Mouse (Mus musculus) kidney, postnatal 25 days (tissue): Measurements from ENCODE around the gene Dop1b.
"Not testable (repeated sequence)": the region's sequence is repeated elsewhere in the genome, so short reads cannot be mapped to it uniquely, and the experiment has no call there.

Experiments
- DNase-seq, 2 experiments: peaks; one replicate each; pipeline ENCODE4 v3.0.0; 2021; ENCODE audit warnings: mixed read lengths in 2 of 2

Gene Dop1b

DNA sequence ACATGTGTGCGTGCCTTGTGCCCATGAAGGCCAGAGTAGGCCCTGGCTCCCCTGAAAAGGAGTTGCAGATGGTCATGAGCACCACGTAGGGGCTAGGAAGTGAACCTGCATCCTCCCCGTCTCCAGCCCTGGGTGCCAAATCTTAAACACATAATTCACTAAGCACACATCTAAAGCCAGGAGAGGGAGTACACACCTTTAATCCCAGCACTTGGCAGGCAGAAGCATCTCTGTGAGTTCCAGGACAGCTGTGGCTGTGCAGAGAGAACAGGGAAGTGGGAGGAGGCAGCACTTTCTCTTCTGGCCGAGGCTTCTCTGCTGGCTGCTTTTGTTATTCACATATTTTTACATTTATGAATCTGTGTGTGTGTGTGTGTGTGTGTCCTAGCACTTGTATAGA is 52.9 kb downstream of the Dop1b start:
- no peak for DNase-seq

DNA sequence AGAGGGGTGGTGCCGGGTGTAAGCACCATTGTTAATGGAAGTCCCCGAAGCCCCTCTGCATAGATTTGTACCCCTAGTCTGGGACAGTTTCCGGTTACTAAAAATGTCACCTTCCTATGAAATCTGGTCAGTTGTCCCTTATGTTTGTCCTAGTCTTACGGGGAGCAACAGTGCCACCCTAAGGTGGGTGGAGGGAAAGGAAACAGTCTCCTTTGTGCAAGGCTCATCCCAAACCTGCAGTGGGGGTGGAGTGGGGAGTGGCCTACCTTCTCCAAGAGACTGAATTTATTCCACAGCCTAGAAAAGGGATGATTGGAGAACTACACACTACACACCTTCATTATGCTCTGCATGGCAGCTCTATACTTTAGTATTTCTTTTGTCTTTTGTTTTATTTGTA is 55.3 kb downstream of the Dop1b start:
- peak; percentile 50 to 60 for DNase-seq

DNA sequence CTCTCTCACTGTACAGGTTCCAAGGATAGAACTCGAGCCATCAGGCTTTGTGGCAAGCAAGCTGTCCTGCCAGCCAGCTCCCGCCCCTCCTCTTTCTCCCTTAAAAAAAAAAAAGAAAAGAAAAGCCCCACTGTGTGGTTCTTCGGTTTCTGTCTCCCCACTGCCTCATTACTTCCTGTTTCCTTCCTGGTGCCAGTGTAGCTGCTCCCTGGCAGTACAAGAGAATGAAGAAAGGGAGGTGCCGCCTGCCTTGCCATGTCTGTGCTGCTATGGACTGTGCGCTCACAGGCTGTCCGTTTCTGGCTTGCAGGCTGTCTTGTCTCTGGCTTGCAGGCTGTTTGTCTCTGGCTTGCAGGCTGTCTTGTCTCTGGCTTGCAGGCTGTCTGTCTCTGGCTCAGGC is 55.8 kb downstream of the Dop1b start:
- no peak for DNase-seq

DNA sequence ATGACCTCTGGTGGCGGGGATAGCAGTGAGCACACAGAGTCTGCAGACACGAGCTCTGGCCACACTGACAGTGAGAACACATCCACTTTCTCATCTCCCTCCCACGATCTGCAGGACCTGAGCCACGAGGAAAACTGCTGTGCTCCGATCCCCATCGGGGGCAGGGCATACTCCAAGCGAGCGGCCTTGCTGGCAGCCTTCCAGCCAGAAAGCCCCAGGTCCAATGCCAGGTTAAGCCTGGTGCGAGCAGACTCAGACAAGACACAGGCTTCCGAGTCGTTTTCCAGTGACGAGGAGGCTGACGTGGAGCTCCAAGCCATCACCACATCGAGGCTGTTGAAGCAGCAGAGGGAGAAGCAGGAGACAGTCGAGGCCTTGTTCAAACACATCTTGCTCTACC is 57.9 kb downstream of the Dop1b start:
- DNase-seq = peak; percentile 66 to 83

DNA sequence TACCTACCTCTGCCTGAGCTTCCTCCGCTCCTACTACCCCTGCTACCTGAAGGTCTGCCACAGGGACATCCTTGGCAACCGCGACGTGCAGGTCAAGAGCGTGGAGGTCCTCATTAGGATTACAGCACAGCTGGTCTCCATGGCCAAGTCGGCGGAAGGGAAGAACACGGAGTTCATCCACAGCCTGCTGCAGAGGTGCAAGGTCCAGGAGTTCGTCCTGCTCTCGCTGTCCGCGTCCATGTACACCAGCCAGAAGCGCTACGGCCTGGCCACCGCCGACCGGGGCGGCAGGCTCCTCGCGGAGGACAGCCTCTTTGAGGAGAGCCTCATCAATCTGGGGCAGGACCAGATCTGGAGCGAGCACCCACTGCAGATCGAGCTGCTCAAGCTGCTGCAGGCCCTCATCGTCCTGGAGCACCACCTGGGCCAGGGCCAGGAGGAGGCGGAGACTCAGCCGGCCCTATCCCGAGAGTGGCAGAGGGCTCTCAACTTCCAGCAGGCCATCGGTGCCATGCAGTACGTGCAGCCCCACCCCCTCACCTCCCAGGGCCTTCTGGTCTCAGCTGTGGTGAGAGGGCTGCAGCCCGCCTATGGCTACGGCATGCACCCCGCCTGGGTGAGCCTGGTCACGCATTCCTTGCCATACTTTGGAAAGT is 58.7 kb downstream of the Dop1b start:
- peak; percentile 61 to 80 for DNase-seq

DNA sequence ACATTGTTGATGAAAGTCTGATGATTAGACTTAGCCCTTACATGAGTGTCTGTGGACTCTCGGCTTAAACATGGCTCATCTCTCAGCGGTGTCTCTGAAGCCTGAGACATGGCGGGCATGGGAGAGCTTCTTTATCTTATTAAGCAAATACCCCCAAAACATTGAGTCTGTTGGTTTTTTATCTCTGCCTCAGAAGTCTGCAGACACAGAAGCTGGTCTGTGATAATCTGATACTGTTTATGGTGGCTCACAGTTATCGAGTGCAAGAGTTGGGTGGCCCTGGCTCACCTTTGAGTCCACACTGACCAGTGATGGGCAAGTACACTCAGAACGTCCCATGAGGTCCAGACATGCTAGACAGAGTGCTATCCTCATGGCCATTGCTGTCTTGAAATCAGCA is 63.0 kb downstream of the Dop1b start:
- no peak for DNase-seq

DNA sequence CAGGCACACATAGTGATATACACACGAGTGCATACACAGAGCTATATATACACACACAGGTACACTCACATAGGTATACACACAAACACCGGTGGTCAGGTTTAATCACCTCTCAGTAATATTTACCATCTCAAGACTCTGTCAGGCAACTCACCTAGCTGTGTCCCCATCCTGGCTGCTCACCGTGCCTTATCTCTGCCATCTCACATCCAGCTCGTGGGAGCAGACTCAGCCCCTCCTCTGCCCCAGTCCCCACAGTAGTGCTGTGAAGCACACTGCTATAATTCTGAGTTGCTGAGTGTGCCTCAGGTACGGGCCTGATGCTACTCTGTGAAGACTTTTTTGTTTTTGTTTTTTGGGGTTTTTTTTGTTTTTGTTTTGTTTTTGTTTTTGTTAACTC is 64.8 kb downstream of the Dop1b start:
- DNase-seq = peak; percentile 24 to 73

DNA sequence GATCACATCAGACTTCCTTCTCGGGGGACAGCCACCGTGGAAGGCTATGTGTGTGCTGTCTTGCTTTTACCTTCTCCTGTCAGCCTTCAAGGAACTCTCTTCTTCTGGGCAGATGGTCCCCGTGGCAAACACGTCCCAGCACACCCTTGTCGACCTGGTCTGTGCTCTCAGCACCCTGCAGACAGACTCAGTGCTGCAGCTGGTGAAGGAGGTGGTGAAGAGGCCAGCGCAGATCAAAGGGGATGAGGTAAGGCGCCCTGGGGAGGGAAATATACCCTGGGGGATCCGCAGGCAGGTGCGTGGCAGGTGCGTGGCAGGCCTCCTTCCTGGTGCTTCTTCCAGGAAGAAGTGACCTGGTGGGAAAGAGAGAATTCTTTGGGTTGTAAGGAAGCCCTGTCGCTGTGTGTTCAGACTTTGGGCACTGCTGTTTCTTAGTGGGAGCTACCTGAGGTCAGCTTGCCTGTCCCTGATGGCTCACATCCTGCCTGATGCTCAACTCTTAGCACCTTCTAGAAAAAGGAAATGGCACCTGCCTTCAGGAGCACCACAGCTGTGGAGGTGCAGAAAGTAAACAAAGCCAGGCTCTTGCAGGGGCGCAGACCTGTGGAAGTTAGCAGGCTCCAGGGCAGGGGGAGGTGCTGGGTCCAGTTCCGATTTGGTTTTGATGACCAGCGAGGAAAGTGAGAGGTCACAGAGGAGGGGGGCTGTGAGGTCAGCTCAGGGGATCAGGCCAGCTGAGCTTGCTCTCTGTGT is 65.7 kb downstream of the Dop1b start:
- DNase-seq = no peak

DNA sequence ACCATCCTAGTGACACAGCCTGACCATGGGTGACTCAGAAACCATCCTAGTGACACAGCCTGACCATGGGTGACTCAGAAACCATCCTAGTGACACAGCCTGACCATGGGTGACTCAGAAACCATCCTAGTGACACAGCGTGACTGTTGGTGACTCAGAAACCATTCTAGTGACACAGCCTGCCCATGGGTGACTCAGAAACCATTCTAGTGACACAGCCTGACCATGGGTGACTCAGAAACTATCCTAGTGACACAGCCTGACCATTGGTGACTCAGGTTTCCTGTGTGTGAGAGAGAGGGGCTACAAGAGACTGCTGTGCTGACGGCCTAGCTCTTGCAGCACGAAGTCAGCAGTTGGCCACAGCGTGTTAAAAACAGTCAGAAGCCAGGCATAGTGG is 66.7 kb downstream of the Dop1b start:
- DNase-seq = not testable (repeated sequence)

DNA sequence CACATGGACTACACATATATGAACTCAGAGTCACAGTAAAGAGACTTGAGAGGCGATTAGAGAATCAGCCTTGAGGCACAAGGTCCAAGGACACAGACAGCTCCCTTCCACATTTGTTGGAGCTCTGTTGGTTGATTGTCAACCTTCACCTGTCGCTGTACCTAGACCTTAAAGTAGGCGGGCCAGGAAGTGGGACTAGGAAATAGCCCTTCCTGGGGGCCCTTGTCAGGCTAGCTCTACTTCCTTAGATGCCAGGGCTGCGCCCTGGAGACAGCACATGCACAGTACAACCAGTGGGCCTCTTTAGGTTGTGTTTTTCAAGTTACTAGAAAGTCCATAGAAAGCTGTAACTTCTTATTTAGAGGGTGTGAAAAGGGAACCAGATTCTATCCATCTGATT is 67.8 kb downstream of the Dop1b start:
- no peak for DNase-seq

DNA sequence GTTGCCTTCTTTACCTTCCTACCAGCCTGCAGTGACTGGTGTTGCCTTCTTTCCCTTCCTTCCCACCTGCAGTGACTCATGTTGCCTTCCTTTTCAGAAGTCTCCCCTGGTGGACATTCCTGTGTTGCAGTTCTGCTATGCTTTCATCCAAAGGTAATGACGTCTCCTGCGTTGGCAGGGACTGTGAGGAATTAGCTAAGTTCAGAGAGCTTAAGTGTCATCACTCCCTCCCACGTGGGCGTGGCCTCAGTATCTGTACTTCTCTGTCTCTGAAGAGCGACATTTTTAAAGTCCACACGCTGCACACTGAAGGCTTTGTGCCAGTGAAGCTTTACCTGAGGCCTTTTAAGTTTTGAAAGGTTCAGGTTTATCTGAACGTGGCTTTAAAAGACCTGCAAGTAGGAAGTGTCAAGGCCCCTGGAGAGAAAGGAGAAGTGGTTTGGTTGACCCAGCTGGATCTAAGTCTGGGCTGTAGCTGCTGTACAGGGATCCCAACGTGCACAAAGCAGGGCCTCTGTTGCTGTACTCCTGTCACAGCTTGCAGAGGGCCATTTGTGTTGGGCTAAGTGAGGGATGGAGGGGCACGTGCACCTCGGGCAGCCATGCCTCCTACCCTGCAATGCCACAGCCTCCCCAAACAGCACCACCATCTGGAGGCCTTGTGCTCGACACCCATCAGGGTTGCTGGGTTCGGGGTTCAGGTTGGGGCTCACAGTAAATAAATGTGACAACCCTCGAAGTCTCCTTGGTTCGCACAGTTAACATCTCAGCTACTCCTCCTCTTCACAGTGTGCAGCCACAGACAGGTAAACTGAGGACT is 69.2 kb downstream of the Dop1b start:
- no peak for DNase-seq

DNA sequence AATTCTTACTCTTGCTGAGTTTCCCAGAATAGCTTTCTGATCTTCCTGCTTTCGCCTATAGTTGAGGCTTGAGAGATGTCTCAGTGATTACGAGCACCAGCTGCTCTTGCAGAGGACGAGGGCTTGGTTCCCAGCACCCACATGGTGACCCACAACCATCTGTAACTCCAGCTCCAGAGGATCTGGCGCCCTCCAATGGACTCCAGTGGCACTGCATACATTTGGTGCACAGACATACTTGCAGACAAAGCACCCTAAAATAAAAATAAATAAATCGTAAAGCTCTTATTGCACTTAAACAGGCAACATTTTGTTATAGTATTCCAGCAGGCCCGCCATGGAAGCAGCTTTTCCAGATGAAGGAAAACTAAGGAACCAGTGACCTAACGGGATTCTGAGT is 72.5 kb downstream of the Dop1b start:
- DNase-seq = no peak

DNA sequence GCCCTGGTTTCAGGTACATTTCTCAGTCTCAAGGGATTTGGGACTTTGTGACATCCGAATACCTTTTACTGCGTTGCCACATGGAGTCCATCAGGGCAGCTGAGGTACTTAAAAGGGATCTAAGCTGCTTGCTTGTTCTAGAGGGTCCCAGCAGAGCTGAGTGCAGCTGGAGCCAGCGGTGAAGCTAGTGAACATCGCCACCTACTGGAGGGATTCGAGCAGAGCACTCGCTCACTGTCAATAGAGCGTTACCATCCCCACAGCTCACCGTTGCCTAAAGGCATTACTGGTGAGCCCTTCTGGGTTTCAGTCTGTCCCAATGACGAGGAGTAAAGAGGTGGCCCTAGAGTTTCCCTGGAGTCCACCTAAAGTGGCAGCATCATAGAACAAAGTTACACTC is 74.1 kb downstream of the Dop1b start:
- DNase-seq = peak; percentile 69 to 81

DNA sequence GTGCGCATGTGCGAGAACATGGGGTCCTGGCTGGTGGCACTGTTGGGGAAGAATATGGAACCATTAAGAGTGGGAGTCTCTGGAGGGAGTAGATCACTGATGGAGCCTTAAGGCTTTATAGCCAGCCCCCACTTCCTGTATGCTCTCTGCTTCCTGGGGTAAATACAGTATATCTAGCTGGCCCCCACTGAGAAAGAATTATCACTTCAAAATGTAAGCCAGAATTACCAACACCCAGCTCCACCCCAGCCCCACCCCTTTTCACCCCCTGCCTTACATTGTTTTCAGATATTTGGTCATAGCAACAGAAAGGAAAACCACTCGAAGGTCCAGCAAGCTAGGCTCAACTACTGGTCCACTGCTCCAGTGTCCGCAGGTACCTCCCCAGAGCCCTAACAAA is 76.7 kb downstream of the Dop1b start:
- no peak for DNase-seq

DNA sequence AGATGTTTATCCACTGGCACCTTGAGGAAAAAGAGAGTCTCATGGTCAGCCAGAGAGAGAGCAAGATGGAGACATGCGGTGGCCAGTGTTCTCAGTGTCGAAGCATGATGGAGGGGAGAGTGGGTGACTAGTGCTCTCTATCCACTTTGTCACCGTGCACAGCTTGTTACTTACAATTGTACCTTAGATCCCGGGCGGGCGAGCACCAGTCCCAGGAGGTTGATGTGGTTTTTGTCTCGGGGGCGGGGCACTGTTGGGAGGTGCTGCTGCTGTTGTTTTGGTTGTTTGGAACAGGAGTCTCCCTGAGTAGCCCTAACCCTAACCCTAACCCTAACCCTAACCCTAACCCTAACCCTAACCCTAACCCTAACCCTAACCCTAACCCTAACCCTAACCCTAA is 77.2 kb downstream of the Dop1b start:
- DNase-seq = no peak

DNA sequence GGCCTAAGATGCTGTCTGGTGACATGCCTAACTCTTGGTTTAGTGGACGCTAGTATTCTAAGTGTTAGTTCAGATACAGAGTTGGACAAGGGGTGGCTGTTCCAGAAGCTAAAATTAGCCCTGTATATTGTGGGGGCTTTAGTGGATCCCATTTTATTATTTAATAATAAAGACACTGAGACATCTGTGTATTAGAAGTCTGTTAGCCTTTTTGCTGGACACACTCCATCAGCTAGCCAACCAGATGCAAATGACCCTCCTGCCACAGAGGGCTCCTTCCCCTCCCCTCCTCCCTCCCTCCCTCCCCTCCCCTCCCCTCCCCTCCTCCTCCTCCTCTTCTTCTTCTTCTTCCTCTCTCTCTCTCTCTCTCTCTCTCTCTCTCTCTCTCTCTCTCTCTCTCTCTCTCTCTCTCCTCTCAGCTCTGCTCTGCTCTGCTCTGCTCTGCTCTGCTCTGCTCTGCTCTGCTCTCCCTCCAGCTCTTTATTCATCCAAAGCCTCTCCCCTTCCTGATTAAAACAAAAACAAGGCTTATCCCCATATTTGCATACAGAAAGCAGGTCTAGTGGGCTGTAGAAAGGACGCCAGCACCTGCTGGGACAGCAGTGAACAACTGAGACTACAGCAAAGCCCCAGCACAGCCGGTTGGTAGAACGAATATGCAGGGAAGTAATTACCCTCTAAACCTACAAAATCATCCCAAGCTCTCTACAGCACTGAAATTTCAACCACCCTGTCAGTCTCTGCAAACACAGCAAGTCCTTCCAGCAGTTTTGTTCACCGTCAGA is 78.5 kb downstream of the Dop1b start:
- DNase-seq = no peak

DNA sequence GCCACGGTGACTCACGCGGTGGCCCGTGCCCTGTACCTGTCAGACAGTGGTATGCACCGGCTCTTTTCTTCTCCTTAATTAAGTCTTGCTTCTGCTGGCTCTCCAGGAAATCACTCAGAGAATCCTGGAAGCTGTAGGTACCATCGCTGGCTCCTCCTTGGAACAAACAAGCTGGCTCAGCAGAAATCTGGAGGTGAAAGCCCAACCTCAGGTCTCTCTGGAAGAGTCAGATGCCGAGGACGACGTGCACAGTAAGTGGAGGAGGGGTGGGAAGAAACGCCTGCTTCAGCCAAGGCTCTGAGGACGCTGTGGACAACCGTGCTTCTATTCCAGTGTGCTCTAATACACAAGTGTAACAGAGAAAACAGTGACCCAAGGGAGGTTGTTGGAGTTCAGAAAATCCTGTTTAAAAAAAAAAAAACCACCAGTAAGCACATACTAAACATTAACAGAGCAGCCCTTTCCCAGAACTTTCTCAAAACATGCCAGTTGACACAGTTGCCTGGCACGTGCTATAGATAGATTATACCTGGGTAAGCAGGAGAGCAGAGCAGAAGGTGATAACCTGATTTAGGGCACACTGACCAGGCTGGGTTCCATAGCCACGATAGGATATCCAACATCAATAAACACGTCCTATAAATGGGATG is 81.4 kb downstream of the Dop1b start:
- DNase-seq = peak; percentile 42 to 65

DNA sequence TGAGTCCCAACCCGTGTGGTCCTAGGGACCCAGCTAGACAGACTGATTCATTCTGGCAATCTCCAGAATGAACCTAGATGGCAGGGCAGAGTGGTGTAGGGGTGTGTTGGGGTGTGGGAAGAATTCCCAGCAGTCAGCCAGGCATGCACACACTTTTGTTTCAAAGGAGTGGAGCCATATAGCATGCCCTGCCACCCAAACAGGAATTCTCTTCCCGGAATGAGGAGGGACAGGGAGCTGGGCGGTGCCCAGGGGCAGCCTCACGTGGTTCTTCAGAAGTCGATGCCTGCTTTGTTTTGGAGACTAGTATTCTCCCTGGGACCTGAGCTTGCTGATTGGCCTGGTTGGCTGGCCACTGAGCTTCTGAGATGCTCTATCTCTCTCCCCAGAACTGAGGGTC is 83.1 kb downstream of the Dop1b start:
- DNase-seq = no peak

DNA sequence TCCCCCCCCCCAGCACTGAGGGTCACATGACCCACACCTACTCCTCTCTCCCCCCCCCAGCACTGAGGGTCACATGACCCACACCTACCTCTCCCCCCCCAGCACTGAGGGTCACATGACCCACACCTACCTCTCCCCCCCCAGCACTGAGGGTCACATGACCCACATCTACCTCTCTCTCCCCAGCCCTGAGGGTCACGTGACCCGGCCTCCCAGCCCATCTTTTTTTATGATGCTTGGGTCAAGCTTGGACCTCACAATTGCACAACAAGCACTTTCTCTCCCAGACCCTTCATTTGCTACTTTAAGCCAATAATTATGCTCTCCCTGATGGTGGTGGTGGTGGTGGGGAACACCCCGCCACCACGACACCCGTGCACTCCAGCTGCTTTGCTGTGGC is 83.7 kb downstream of the Dop1b start:
- DNase-seq = no peak

DNA sequence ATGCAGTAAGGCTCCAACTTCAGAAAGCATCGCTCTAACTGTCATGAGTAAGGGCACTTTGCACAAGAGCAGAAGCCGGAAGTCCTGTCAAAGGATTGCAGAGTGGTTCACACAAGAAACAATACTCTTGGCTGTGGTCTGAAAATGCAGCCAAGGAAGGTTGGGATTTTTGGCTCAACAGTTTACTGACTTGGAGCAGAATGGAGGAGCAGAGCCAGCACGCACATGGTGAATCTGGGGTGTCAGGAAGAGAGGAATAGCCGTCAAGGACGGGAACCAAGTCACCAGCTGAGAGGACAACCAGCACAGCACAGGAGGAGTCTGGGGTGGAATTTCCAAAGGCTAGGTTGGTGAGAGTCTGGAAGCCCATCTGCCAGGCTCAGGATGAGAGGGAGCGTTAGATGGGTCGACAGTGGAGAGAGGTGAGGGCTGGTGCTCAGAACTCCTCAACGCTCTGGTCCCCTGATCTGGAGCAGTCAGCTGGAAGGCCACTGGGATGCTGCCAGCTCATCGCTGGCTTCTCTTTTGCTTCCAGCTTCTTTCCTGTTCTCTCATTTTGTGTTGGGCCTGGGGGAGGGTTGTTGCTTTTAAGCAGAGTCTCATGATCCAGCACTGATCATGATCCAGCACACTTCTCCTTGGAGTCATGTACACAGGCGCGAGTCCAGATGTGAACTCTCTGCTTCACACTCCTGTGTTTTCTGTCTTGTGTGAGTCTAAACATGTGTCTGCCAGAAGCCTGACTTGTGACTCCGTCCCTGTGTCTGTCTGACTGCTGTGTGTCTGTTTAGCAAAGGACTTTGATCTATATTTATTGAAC is 85.5 kb downstream of the Dop1b start:
- DNase-seq = no peak

DNA sequence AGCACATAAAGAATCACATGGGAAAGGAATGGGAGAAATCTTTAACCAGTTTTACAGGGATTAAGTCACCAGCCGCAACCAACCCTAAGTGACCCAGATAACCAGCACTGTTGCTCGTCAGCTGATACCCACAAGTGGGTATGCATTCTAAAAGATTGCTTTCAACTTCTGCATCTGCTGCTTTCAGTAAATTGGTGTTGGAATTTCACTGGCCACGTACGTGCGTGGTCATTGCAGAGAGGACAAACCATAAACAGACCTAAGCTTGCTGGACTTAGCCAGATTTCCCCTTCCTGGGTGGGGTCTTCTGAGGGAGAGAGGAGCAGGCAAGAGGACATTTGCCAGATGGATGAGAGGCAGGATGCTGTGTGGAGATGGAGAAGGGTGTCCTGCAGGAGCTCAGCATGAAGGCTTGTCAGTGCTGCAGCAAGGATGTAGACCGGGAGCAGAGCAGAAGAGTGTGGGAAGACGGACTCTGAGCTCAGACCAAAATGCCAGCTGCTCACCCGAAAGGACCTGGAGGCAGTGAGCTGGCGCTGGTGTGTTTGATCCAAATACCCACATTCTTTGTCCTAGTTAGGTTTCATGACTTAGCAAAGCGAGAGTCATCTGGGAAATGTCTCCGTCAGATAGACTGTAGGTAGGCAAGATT is 86.3 kb downstream of the Dop1b start:
- peak in 1 of 2 experiments; percentile 33 for DNase-seq
